Mouse (Mus musculus): ENCODE measurements around the gene Ascc2. TPM values are rescaled to one million over a fixed set of nuclear protein-coding genes. Genes with fewer than 3 reads are reported as not detected.

The Ascc2 gene
- 30.8 and 33.3 TPM in 2 replicates for polyA plus RNA-seq (2012; rRNA removed)
- 32.6 and 33.1 TPM in 2 replicates for polyA plus RNA-seq (2014; fragmentation: Nextera tagmentation; extraction: Ambion mirVana)

DNA sequence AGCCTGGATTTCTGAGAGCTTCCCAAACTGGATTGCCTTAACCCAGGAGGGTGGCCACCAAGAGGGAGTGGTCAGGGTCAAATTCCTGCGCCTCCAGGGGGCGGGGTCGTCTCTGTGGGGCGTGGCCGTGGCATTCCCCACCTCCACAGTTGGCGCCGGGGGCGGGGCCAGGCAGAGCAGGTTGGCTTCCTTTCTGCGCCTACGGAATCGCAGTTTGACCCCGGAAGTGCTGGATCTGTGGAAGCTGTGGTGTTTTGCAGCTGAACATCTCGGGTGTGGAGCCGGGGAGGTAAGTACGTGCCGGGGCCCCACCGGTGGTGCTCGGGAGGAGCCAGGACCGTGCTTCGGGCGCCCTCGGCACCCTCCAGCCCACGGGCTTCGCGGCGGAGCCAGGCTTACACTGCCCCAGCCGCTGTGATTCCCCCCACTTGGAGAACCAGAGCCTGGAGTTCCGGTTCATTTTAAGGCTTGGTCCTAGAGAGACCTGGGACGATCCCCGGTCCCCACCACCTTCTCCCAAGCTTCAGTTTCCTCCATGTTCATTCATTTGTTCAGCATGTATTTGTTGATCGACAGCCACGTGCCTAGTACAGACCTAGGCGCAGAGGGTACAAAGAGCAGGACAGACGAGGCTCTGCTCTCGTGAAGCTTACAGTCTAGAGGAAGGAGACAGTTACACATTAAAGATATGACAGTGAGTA lies at the start of gene Ascc2:
Ascc2 (plus strand) TSS at position 214 of the 701 bp plus-strand sequence.
- no peaks in the 10 kb centered on the region for H3K9me3 ChIP-seq (ENCODE audit: control insufficient read depth, low read length)
- peaks cover 13% of the 10 kb centered on the region for H3K4me1 ChIP-seq (ENCODE audit: control insufficient read depth, insufficient read depth, low read length)
- DNase-seq (ENCODE audit: low spot score) (peak; percentile 90), ATAC-seq (ENCODE audit: low FRiP score, low read depth) (peak; percentile 94)
- 0 out of 2 replicates have a peak, but pooled peaks have one; percentile 9 for TF ChIP-seq POLR2A (IDR thresholded peaks at IDR 0.05; ENCODE audit: borderline replicate concordance, extremely low read depth, insufficient read depth, insufficient read length)
- H3K9ac ChIP-seq (ENCODE audit: low read depth, low read length, severe bottlenecking), result peak within 1 kb of the TSS; percentile 62
- peak within 1 kb of the TSS; percentile 85 for H3K4me3 ChIP-seq (replicated peaks; ENCODE audit: low read length)
- peak within 1 kb of the TSS; percentile 67 for H3K4me2 ChIP-seq (replicated peaks; ENCODE audit: low read depth, low read length, severe bottlenecking)
- H3K27ac ChIP-seq (replicated peaks; ENCODE audit: low read depth, low read length), result peak within 1 kb of the TSS; percentile 49
- H3K36me3 ChIP-seq (ENCODE audit: control insufficient read depth, insufficient read depth, low read length), result peaks cover 9% of the 10 kb centered on the region
- under 1% methylated on average over 35 of the region's 35 CpGs for WGBS
- H3K27me3 ChIP-seq (ENCODE audit: control insufficient read depth, insufficient read depth, low read length), result no peaks in the 10 kb centered on the region

DNA sequence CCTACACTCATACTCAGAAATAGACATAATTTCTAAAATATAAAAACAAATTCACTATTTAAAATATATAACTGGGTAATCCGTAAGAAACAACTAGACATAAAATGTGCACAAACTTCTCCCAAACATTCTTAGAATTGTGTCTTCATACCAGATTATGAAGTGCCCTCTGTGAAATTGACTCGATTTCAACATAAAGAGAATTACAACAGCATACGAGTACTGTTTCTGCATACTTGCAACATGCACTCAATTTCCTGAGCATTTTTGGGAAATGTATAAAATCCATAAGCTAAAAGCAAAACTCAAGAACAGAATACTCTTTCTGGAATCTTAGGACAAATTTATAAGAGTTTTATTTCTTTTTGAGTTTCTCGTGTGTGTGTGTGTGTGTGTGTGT lies 45.7 kb upstream of the Ascc2 start:
- DNase-seq (ENCODE audit: low spot score), result no peak
- WGBS, result 83% methylated on average over 4 of the region's 4 CpGs
- no peak overlapping the region for H3K9ac ChIP-seq (ENCODE audit: low read depth, low read length, severe bottlenecking)
- no peak for TF ChIP-seq POLR2A (IDR thresholded peaks at IDR 0.05; ENCODE audit: borderline replicate concordance, extremely low read depth, insufficient read depth, insufficient read length)
- no peak overlapping the region for H3K4me3 ChIP-seq (replicated peaks; ENCODE audit: low read length)
- no peaks in the 10 kb centered on the region for H3K27me3 ChIP-seq (ENCODE audit: control insufficient read depth, insufficient read depth, low read length)
- no peak overlapping the region for H3K4me2 ChIP-seq (replicated peaks; ENCODE audit: low read depth, low read length, severe bottlenecking)
- H3K27ac ChIP-seq (replicated peaks; ENCODE audit: low read depth, low read length), result no peak overlapping the region
- no peaks in the 10 kb centered on the region; the same call in 1 of the 2 replicates for H3K36me3 ChIP-seq (ENCODE audit: control insufficient read depth, insufficient read depth, low read length)
- peaks cover 10% of the 10 kb centered on the region for H3K4me1 ChIP-seq (ENCODE audit: control insufficient read depth, insufficient read depth, low read length)
- ATAC-seq (ENCODE audit: low FRiP score, low read depth), result no peak
- H3K9me3 ChIP-seq (ENCODE audit: control insufficient read depth, low read length), result no peaks in the 10 kb centered on the region

DNA sequence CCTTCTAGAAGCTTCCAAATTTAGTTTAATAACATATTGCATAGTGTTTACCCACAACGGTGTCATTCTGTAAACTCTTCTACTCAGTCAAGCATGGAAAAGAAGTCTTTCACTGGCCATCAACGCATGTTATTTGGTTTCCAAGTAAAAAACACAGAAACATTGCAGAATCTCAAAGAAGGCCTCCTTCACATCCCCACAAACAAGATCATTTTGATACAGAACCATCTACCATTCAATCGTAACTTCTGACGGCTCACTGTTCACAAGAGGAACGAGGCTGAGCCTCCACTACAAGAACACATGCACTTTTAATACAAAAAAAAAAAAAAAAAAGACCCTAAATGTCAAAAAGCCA lies 44.1 kb upstream of the Ascc2 start:
- no peaks in the 10 kb centered on the region for H3K9me3 ChIP-seq (ENCODE audit: control insufficient read depth, low read length)
- peak overlapping the region; percentile 97 for H3K9ac ChIP-seq (ENCODE audit: low read depth, low read length, severe bottlenecking)
- no peak for TF ChIP-seq POLR2A (IDR thresholded peaks at IDR 0.05; ENCODE audit: borderline replicate concordance, extremely low read depth, insufficient read depth, insufficient read length)
- peak overlapping the region; percentile 53 for H3K4me2 ChIP-seq (replicated peaks; ENCODE audit: low read depth, low read length, severe bottlenecking)
- ATAC-seq (ENCODE audit: low FRiP score, low read depth) (no peak), DNase-seq (ENCODE audit: low spot score) (no peak)
- 34% methylated on average over 5 of the region's 5 CpGs for WGBS
- H3K27ac ChIP-seq (replicated peaks; ENCODE audit: low read depth, low read length), result no peak overlapping the region
- H3K27me3 ChIP-seq (ENCODE audit: control insufficient read depth, insufficient read depth, low read length), result no peaks in the 10 kb centered on the region
- no peaks in the 10 kb centered on the region for H3K36me3 ChIP-seq (ENCODE audit: control insufficient read depth, insufficient read depth, low read length)
- peaks cover 10% of the 10 kb centered on the region for H3K4me1 ChIP-seq (ENCODE audit: control insufficient read depth, insufficient read depth, low read length)
- H3K4me3 ChIP-seq (replicated peaks; ENCODE audit: low read length), result peak overlapping the region; percentile 97

DNA sequence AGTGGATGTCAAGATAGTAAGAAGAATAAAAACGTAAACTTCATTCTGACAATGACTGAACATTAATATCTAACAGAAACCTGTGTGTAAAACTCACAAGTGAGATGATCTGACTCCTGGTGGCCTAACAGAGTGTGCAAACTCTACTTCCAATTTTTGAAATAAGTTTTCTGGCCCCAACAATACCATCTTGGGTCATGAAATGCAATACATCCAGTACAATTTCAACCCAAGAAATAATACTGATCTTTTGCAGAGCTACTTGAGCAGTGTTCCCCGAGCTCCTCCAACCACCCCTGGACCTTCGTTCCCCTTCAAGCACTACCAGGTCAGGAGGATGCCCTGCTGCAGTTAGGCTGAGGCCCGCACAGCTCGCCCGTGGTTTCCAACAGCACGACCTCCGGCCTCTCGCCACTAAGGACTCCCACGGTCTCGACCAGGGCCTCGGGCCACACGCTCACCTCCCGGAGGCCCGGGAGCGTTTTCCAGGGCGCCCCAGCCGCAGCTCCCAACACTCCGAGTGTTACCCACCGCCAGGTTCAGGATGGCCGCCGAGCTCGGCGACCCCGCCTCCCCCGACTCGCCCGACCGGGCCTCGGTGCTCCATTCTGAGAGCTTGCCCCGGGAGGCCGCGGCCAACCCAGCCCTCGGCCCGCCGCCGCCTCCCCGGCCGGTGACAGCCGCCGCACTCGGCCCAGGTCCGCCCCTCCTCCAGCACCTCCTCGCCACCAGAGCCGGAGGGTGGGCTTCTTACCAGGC lies 43.5 kb upstream of the Ascc2 start:
- Histone ChIP-seq H3K27me3 (ENCODE audit: control insufficient read depth, insufficient read depth, low read length) (no peaks in the 10 kb centered on the region), H3K9ac (ENCODE audit: low read depth, low read length, severe bottlenecking) (peak overlapping the region; percentile 97), H3K4me2 (replicated peaks; ENCODE audit: low read depth, low read length, severe bottlenecking) (peak overlapping the region; percentile 53), H3K4me1 (ENCODE audit: control insufficient read depth, insufficient read depth, low read length) (peaks cover 10% of the 10 kb centered on the region), H3K4me3 (replicated peaks; ENCODE audit: low read length) (peak overlapping the region; percentile 97), H3K27ac (replicated peaks; ENCODE audit: low read depth, low read length) (peak overlapping the region; percentile 95), H3K9me3 (ENCODE audit: control insufficient read depth, low read length) (no peaks in the 10 kb centered on the region), H3K36me3 (ENCODE audit: control insufficient read depth, insufficient read depth, low read length) (no peaks in the 10 kb centered on the region)
- WGBS, result under 1% methylated on average over 37 of the region's 45 CpGs
- ATAC-seq (ENCODE audit: low FRiP score, low read depth), result peak; percentile 85
- no peak for TF ChIP-seq POLR2A (IDR thresholded peaks at IDR 0.05; ENCODE audit: borderline replicate concordance, extremely low read depth, insufficient read depth, insufficient read length)
- DNase-seq (ENCODE audit: low spot score), result no peak
